Mouse (Mus musculus): ENCODE data around the gene Prg2.

Prg2 gene

GRCm38 (mm10) chr2:85027281-85027680, 47.0 kb downstream of the Prg2 start:
- CTCF ChIA-PET = no interaction called here

GRCm38 (mm10) chr2:85029897-85030296, 49.6 kb downstream of the Prg2 start:
- CTCF ChIA-PET = no interaction called here

- CTCF ChIA-PET = no interaction called here
Measured at GRCm38 (mm10) chr2:85030989-85031388, 50.7 kb downstream of the Prg2 start.

- CTCF ChIA-PET = interaction anchor here (0.6 kb wide), 1 partner anchor 21 kb away, joined by 5 read pairs; no protein-coding TSS in a partner anchor
Measured at GRCm38 (mm10) chr2:85033121-85033520, 52.9 kb downstream of the Prg2 start.
